Comparison of ENCODE assay signal across 10 mouse cellular contexts in genomic region chr4:63437119-63437815, GRCm38 (mm10). TPM values are rescaled to one million over a fixed set of nuclear protein-coding genes. Genes with fewer than 3 reads are reported as not detected.
A peak's percentile ranks its signal among the peaks of the same experiment; 100 is the strongest.
DNase-seq lines count a peak whose midpoint lies in the region; ATAC-seq lines count a peak whose summit lies in the region.
"Had no signal": no experiment of that assay in that cellular context is flagged by ENCODE, and none has a peak within 500 bp of the region (broad histone marks: within the 10 kb centered on the region; RNA-seq: fewer than 3 reads in every experiment).

No protein-coding gene starts in this region.

- no peaks in the 10 kb centered on the region for H3K9me3 ChIP-seq in kidney, embryonic 15.5 days (replicated peaks)
- no peaks in the 10 kb centered on the region for H3K9me3 ChIP-seq in embryonic facial prominence, embryonic 11.5 days (replicated peaks; ENCODE audit: control insufficient read depth, low read length)
- no peaks in the 10 kb centered on the region for H3K9me3 ChIP-seq in limb, embryonic 12.5 days
- H3K9me3 ChIP-seq in liver, embryonic 12.5 days (replicated peaks) = no peaks in the 10 kb centered on the region

- no peak overlapping the region for H3K9ac ChIP-seq in kidney, embryonic 15.5 days
- no peak overlapping the region for H3K9ac ChIP-seq in embryonic facial prominence, embryonic 11.5 days (replicated peaks; ENCODE audit: low read length)
- 0 out of 2 replicates have a peak overlapping the region, but pooled peaks have one; percentile 5 for H3K9ac ChIP-seq in limb, embryonic 12.5 days (replicated peaks)
- H3K9ac ChIP-seq in liver, embryonic 12.5 days = no peak overlapping the region
- H3K9ac ChIP-seq: liver, postnatal 0 days had no signal

- H3K4me2 ChIP-seq in kidney, embryonic 15.5 days = no peak overlapping the region
- no peak overlapping the region for H3K4me2 ChIP-seq in embryonic facial prominence, embryonic 11.5 days (ENCODE audit: low read depth, low read length)
- 0 out of 2 replicates have a peak overlapping the region, but pooled peaks have one; percentile 19 for H3K4me2 ChIP-seq in limb, embryonic 12.5 days
- no peak overlapping the region for H3K4me2 ChIP-seq in liver, embryonic 12.5 days

- H3K36me3 ChIP-seq in kidney, embryonic 15.5 days = 0 out of 2 replicates have a peak, but pooled peaks cover 2% of the 10 kb centered on the region
- H3K36me3 ChIP-seq in embryonic facial prominence, embryonic 11.5 days (replicated peaks; ENCODE audit: control insufficient read depth, insufficient read depth, low read depth, low read length) = no peaks in the 10 kb centered on the region
- H3K36me3 ChIP-seq in limb, embryonic 12.5 days = peaks cover 25% of the 10 kb centered on the region
- H3K36me3 ChIP-seq in liver, embryonic 12.5 days = no peaks in the 10 kb centered on the region

- no peaks in the 10 kb centered on the region for H3K27me3 ChIP-seq in kidney, embryonic 15.5 days
- no peaks in the 10 kb centered on the region for H3K27me3 ChIP-seq in embryonic facial prominence, embryonic 11.5 days (ENCODE audit: control insufficient read depth, insufficient read depth, low read length)
- no peaks in the 10 kb centered on the region for H3K27me3 ChIP-seq in limb, embryonic 12.5 days
- H3K27me3 ChIP-seq in liver, embryonic 12.5 days (replicated peaks) = no peaks in the 10 kb centered on the region

- H3K4me1 ChIP-seq in kidney, embryonic 15.5 days = peaks cover 20% of the 10 kb centered on the region
- H3K4me1 ChIP-seq in embryonic facial prominence, embryonic 11.5 days (ENCODE audit: control insufficient read depth, insufficient read depth, low read length) = peaks cover 6% of the 10 kb centered on the region
- peaks cover 52% of the 10 kb centered on the region for H3K4me1 ChIP-seq in limb, embryonic 12.5 days (replicated peaks)
- no peaks in the 10 kb centered on the region for H3K4me1 ChIP-seq in liver, embryonic 12.5 days

- WGBS in kidney, embryonic 15.5 days = 60% methylated on average over 16 of the region's 16 CpGs
- WGBS in embryonic facial prominence, embryonic 11.5 days = 59% methylated on average over 16 of the region's 16 CpGs
- WGBS in limb, embryonic 12.5 days = 34% methylated on average over 16 of the region's 16 CpGs
- WGBS in liver, embryonic 12.5 days (ENCODE audit: insufficient replicate concordance) = 76% methylated on average over 16 of the region's 16 CpGs

- H3K27ac ChIP-seq in kidney, embryonic 15.5 days = peak overlapping the region; percentile 45
- no peak overlapping the region for H3K27ac ChIP-seq in embryonic facial prominence, embryonic 11.5 days (replicated peaks; ENCODE audit: low read depth, low read length)
- peak overlapping the region; percentile 94 for H3K27ac ChIP-seq in limb, embryonic 12.5 days
- no peak overlapping the region for H3K27ac ChIP-seq in liver, embryonic 12.5 days

- ATAC-seq in kidney, embryonic 15.5 days (replicated peaks; ENCODE audit: low FRiP score) = no peak
- no peak for ATAC-seq in embryonic facial prominence, embryonic 11.5 days (replicated peaks; ENCODE audit: insufficient number of reproducible peaks, low FRiP score, low TSS enrichment, low read depth)
- peak; percentile 69 for ATAC-seq in limb, embryonic 12.5 days (ENCODE audit: insufficient number of reproducible peaks, insufficient read depth, low FRiP score, low TSS enrichment, low read depth)
- no peak for ATAC-seq in liver, embryonic 12.5 days
- ATAC-seq: liver, postnatal 0 days had no signal

- DNase-seq in kidney, adult 11 months = no peak
- DNase-seq in embryonic facial prominence, embryonic 11.5 days (ENCODE audit: low spot score) = peak; percentile 28
- DNase-seq in forelimb bud, embryonic 11.5 days (ENCODE audit: low read depth, low spot score) = peak; percentile 83
- DNase-seq in thymus, adult 18-20 months = no peak
- DNase-seq: cerebellum, adult 2 months; kidney, adult 18-20 months; liver, postnatal 0 days had no signal

- no peak overlapping the region for H3K4me3 ChIP-seq in kidney, embryonic 15.5 days (replicated peaks)
- H3K4me3 ChIP-seq in embryonic facial prominence, embryonic 11.5 days (ENCODE audit: low read depth, low read length) = no peak overlapping the region
- no peak overlapping the region for H3K4me3 ChIP-seq in limb, embryonic 12.5 days (replicated peaks)
- H3K4me3 ChIP-seq in liver, embryonic 12.5 days = no peak overlapping the region

RNA-seq across cellular contexts. Expression of gene Akna, which starts 34.1 kb away (rescaled TPM):
- polyA plus RNA-seq in kidney, embryonic 15.5 days (2015; fragmentation: Nextera tagmentation; extraction: Ambion mirVana) = 7.4 and 8.3 TPM in 2 replicates
- 5.2 and 6.2 TPM in 2 replicates for polyA plus RNA-seq in embryonic facial prominence, embryonic 11.5 days (2014; fragmentation: Nextera tagmentation; extraction: Ambion mirVana)
- 10.0 and 11.3 TPM in 2 replicates for polyA plus RNA-seq in limb, embryonic 12.5 days (2016; fragmentation: Nextera tagmentation; extraction: Ambion mirVana)
- polyA plus RNA-seq in liver, embryonic 12.5 days (2016; fragmentation: Nextera tagmentation; extraction: Ambion mirVana) = 5.4 and 5.7 TPM in 2 replicates

RNA-seq across cellular contexts. Expression of gene Whrn, which starts 58.5 kb away (rescaled TPM):
- polyA plus RNA-seq in kidney, embryonic 15.5 days (2015; fragmentation: Nextera tagmentation; extraction: Ambion mirVana) = 5.1 and 6.1 TPM in 2 replicates
- polyA plus RNA-seq in embryonic facial prominence, embryonic 11.5 days (2014; fragmentation: Nextera tagmentation; extraction: Ambion mirVana) = 3.8 and 4.6 TPM in 2 replicates
- 14.7 and 14.8 TPM in 2 replicates for polyA plus RNA-seq in limb, embryonic 12.5 days (2016; fragmentation: Nextera tagmentation; extraction: Ambion mirVana)
- 1.1 and 1.4 TPM in 2 replicates for polyA plus RNA-seq in liver, embryonic 12.5 days (2016; fragmentation: Nextera tagmentation; extraction: Ambion mirVana)

Comparison
In these comparisons a context has a peak if more than half of its experiments do, and no peak if none do; other contexts are left out.
1. H3K27ac ChIP-seq: peak in kidney, embryonic 15.5 days (single experiment) and limb, embryonic 12.5 days (single experiment); none in embryonic facial prominence, embryonic 11.5 days (single experiment) and liver, embryonic 12.5 days (single experiment).
2. DNase-seq: peak in embryonic facial prominence, embryonic 11.5 days (single experiment) and forelimb bud, embryonic 11.5 days (single experiment); none in kidney, adult 11 months (single experiment) and thymus, adult 18-20 months (0 of 2).